Mouse (Mus musculus) hindbrain, embryonic 16.5 days (tissue): ENCODE data around the gene Metrnl. TPM values are rescaled to one million over a fixed set of nuclear protein-coding genes. Genes with fewer than 3 reads are reported as not detected.

Source experiments
- ATAC-seq: fragments of 200-750 bp; cut with Nextera tagmentation; 2 replicates; pipeline ENCODE4 v1.8.0; 2017; ENCODE audit warnings: moderate TSS enrichment, moderate library complexity
- H3K27ac ChIP-seq: fragments of 300-500 bp; sonication (generic); 2 replicates; pipeline ENCODE4 v1.5.1; 2014; ENCODE audit warnings: low read depth, mild to moderate bottlenecking, control low read depth, low read length, moderate library complexity
- H3K27me3 ChIP-seq: fragments of 300-500 bp; sonication (generic); replicated peaks from 2 replicates; pipeline ENCODE4 v1.6.1; 2014; ENCODE audit warnings: low read length; ENCODE audit not compliant: control insufficient read depth, insufficient read depth
- H3K36me3 ChIP-seq: fragments of 300-500 bp; sonication (generic); 2 replicates; pipeline ENCODE4 v1.6.1; 2014; ENCODE audit warnings: mild to moderate bottlenecking, low read length, moderate library complexity, mixed read lengths; ENCODE audit not compliant: control insufficient read depth, insufficient read depth
- H3K4me1 ChIP-seq: fragments of 300-500 bp; sonication (generic); 2 replicates; pipeline ENCODE4 v1.6.1; 2014; ENCODE audit warnings: low read depth, low read length; ENCODE audit not compliant: control insufficient read depth, insufficient read depth
- H3K4me2 ChIP-seq: fragments of 300-500 bp; sonication (generic); 2 replicates; pipeline ENCODE4 v1.6.1; 2014; ENCODE audit warnings: mild to moderate bottlenecking, low read length, control low read depth, moderate library complexity
- H3K4me3 ChIP-seq: fragments of 300-500 bp; sonication (generic); 2 replicates; pipeline ENCODE4 v1.5.1; 2014; ENCODE audit warnings: mild to moderate bottlenecking, low read length, control low read depth, moderate library complexity
- H3K9ac ChIP-seq: fragments of 300-500 bp; sonication (generic); 2 replicates; pipeline ENCODE4 v1.6.1; 2014; ENCODE audit warnings: low read depth, mild to moderate bottlenecking, control low read depth, low read length, moderate library complexity
- H3K9me3 ChIP-seq: fragments of 300-500 bp; sonication (generic); 2 replicates; pipeline ENCODE4 v1.6.1; 2014; ENCODE audit warnings: mild to moderate bottlenecking, low read length, moderate library complexity; ENCODE audit not compliant: control insufficient read depth
- WGBS: fragments of 180-500 bp; shearing (Covaris S2); extraction: QIAGEN DNeasy Blood & Tissue Kit; methylation state at CpG from one replicate; pipeline ENCODE4 v1.1.7; 2014; 5-methylcytosine and 5-hydroxymethylcytosine counted together
- polyA plus RNA-seq: library from polyadenylated mRNA; unstranded; fragments of >200 nt; fragmentation: Nextera tagmentation; extraction: Ambion mirVana; gene quantifications from 2 replicates; pipeline ENCODE4 v1.2.1, GENCODE M21; 2015

Metrnl gene
- polyA plus RNA-seq: 25.0 and 29.5 TPM in 2 replicates

DNA sequence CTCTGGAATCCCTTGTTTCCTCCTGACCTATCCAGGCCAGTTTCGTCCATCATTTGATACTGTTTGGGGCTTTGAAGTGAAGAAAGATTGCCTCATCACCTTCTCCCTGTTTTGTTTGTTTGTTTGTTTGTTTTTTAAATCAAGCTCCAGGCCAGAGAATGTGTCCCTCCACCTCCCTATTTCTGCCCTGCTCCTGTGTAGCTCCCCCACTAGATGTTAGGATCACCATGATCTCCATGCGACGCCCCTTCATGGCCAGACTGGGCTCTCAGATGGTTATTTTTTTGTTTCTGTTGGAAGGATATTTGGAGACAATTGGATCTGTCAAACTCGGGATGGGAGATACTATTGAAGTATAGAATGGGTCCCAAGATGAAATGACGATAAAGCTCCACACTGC is at the start of gene Metrnl:
Metrnl (plus strand) TSS at position 301 of the 400 bp plus-strand sequence.
- Histone ChIP-seq H3K4me3 (peak within 1 kb of the TSS; percentile 91), H3K9ac (peak within 1 kb of the TSS; percentile 79), H3K36me3 (no peaks in the 10 kb centered on the region), H3K27ac (peak within 1 kb of the TSS; percentile 75), H3K9me3 (no peaks in the 10 kb centered on the region), H3K4me1 (peaks cover 14% of the 10 kb centered on the region), H3K4me2 (peak within 1 kb of the TSS; percentile 98), H3K27me3 (peaks cover 4% of the 10 kb centered on the region)
- ATAC-seq: no peak
- WGBS: 85% methylated on average over 5 of the region's 5 CpGs

DNA sequence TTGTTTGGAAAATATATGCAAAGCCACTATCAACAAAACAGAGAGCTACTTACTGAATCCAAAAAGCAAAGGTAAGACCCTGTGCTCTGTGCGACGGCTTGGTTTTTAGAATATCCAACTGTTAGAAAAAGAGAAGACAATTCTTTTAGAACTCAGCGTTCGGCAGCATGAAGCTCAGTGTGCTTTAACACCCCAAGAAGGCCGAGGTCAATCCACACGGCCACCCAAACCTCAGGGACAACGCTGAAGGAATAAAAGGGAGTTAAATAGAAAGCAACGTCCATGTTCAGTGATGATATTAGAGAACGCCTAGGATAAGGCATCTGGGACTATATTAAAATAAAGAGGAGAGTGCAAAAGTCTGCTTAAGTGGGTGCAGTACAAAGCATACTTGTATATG is 49.8 kb upstream of the Metrnl start:
- H3K4me2 ChIP-seq: no peak overlapping the region

DNA sequence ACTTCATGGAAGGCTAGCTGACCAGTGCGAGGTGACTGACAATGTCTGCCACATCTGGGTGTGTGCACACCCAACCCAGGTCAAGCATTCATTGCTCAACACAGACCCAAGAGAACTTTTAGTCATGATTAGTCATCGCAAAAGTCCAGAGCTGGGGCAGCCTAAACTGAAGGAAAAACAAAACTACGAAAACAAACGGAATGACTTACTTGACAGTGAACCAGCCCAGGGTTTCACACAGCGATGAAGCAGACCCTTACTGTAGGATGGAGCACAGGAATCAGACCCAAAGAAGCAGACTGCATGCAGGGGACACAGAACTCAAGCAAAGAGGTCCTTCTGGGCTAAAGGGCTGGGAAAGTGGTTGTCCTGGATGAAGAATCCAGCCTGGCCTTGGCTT is 49.4 kb upstream of the Metrnl start:
- H3K27ac ChIP-seq: no peak overlapping the region
- ATAC-seq: no peak
- WGBS: 95% methylated on average over 5 of the region's 5 CpGs
- no peaks in the 10 kb centered on the region for H3K4me1 ChIP-seq
- H3K36me3 ChIP-seq: no peaks in the 10 kb centered on the region
- no peak overlapping the region for H3K4me3 ChIP-seq
- H3K27me3 ChIP-seq: no peaks in the 10 kb centered on the region
- H3K9ac ChIP-seq: no peak overlapping the region
- H3K4me2 ChIP-seq: no peak overlapping the region
- H3K9me3 ChIP-seq: no peaks in the 10 kb centered on the region

More for the DNA sequence above, 49.8 kb upstream of the Metrnl start:
- ATAC-seq: no peak
- WGBS: 94% methylated on average over 9 of the region's 9 CpGs
- Histone ChIP-seq H3K9ac (no peak overlapping the region), H3K4me1 (no peaks in the 10 kb centered on the region), H3K27ac (no peak overlapping the region), H3K9me3 (no peaks in the 10 kb centered on the region), H3K36me3 (no peaks in the 10 kb centered on the region), H3K27me3 (no peaks in the 10 kb centered on the region), H3K4me3 (no peak overlapping the region)

DNA sequence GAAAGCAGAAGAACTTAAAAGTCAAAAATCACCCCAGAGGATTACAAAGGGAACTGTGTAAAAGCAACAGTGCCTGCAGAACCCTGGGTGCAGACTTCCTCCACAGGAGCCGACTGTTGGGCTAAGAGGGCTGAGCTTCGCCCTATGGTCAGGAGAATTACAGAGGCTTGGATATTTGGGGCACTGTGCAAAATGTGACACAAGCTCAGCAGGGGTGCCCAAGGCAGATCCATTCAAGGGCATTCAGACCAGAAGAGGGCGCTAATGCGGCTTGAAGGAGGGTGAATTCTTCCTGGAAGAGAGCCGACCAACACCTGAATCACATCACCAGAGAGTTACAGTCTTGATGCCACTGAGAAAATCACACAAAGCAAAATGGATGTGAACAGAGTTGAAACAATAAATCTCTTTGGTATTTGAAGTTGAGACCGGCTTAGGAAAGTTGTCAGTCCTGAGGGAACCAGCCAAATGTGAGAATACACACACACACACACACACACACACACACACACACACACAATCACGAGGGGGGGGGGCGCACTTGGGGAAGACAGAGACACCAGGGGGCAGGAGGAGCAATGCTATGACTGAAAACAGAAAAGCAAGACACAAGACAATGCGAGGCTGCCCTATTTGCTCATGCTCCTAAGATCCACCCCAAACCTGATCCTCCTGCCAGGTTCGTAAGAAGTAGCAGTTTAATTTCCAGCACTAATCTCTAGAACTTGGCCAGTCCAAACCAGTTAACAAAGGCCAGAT is 48.6 kb upstream of the Metrnl start:
- Histone ChIP-seq H3K36me3 (no peaks in the 10 kb centered on the region), H3K27me3 (no peaks in the 10 kb centered on the region), H3K9me3 (no peaks in the 10 kb centered on the region), H3K4me2 (no peak overlapping the region), H3K27ac (no peak overlapping the region), H3K4me3 (no peak overlapping the region), H3K9ac (no peak overlapping the region), H3K4me1 (no peaks in the 10 kb centered on the region)
- 56% methylated on average over 10 of the region's 10 CpGs for WGBS
- no peak for ATAC-seq

DNA sequence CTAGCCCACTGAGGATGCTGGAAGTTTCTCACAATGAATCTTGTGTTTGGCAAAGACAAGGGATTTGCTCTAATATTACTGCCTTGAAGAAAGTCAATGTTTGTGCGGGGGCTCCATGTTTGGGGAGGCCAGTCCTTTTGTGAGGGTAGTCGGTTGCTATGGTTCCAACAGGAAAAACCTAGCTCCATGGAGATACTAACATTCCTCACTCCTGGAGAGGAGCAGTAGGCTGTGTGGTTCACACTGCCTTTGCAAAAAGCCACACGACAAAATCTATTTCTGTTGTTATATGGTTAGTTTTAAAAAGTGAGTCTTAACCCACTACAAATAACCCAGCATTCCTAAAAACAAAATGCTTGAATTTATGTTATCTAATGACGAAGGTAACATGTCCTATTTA is 47.7 kb upstream of the Metrnl start:
- no peak overlapping the region for H3K4me2 ChIP-seq
- no peaks in the 10 kb centered on the region for H3K36me3 ChIP-seq
- ATAC-seq: no peak
- H3K4me1 ChIP-seq: no peaks in the 10 kb centered on the region
- H3K9me3 ChIP-seq: no peaks in the 10 kb centered on the region
- no peak overlapping the region for H3K27ac ChIP-seq
- H3K4me3 ChIP-seq: no peak overlapping the region
- no peak overlapping the region for H3K9ac ChIP-seq
- WGBS: 60% methylated on average over 4 of the region's 4 CpGs
- H3K27me3 ChIP-seq: no peaks in the 10 kb centered on the region

DNA sequence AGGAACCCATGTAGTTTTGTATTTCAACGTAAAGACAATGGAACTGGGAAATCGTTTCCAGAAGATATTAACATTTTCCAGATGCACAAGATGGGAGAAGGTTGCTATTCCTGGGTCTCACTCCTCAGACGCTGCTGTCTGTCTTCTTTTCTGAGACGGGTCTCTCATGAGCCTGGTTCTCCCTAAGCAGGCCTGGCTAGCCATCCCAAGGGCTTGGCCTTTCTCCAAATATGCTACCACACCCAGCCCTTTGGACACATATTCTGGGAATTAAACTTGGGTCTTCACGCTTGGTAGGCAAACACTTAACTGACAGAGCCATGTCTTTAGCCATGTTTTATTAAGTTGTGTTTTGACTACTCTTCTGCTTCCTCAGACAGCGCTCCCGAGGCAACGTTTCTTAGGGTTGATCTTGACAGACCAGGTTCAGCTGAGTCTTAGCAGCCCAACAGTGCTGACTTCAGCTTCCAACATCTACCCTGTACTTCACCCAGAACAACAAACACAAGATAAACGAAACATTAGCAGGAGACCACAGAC is 46.9 kb upstream of the Metrnl start:
- WGBS: 78% methylated on average over 9 of the region's 9 CpGs
- H3K4me1 ChIP-seq: no peaks in the 10 kb centered on the region
- H3K27me3 ChIP-seq: no peaks in the 10 kb centered on the region
- no peaks in the 10 kb centered on the region for H3K36me3 ChIP-seq
- H3K4me2 ChIP-seq: no peak overlapping the region
- no peak overlapping the region for H3K27ac ChIP-seq
- no peak for ATAC-seq
- H3K9ac ChIP-seq: no peak overlapping the region
- no peak overlapping the region for H3K4me3 ChIP-seq
- no peaks in the 10 kb centered on the region for H3K9me3 ChIP-seq

DNA sequence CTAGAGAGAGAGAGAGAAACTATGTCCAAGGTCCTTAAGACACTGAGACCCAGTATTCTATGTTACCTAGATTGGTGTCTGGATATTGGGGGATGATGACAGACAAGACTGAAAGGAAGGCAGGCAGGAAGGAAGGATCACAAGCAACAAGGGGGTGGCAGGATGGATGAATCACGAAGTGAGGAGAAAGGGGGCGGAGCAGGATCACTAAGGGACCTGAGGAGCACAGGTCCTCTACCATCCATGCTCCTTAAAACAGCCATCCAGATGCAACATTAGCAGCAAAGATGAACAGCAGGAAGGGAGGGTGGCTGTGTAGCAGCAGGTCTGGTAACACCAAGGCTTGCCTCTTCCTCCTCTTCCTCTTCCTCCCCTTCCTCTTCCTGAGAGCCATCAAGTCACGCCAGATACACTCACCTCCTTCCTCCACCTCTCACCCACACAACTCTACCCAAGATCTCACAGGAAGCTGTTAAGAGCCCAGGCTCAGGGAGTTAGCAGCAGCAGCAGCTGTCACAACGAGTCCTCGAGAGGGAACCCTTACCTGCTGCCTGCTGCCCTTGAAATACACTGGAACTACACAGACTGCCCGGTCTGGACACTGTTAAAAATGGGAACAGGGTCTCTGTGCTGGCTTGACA is 46.1 kb upstream of the Metrnl start:
- Histone ChIP-seq H3K27me3 (no peaks in the 10 kb centered on the region), H3K36me3 (no peaks in the 10 kb centered on the region), H3K27ac (no peak overlapping the region), H3K4me1 (no peaks in the 10 kb centered on the region), H3K9me3 (no peaks in the 10 kb centered on the region), H3K4me2 (no peak overlapping the region), H3K4me3 (no peak overlapping the region), H3K9ac (no peak overlapping the region)
- WGBS: 84% methylated on average over 6 of the region's 6 CpGs
- ATAC-seq: no peak

DNA sequence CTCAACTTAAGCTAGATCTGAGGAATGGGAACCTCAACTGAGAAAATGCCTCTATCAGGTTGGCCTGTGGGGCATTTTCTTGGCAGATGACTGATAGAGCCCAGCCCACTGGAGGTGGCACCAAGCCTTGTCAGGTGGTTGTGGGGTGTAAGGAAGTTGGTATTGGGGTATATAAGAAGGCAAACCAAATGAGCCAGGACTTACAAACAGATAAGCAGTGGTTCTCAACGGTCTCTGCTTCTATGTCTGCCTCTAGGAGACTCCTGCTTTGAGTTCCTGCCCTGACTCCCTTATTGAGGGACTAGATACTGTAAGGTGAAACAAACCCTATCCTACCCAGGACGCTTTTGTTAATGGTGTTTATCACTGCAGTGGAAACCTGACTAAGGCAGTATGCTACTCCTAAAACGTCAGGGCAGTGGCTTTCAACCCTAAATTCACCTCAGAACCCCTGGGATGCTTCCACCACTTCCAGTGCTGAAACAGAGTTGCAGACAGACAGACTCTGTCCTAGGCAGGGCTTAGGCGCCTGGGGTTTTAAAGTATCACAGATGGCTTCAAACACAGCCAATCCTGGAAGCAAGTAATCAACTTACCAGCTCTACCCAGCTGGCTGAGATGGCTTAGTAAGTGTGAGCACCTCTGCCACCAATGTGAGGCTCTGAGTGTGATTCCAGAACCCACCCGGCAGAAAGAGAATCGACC is 45.4 kb upstream of the Metrnl start:
- no peak overlapping the region for H3K4me3 ChIP-seq
- H3K4me2 ChIP-seq: no peak overlapping the region
- no peaks in the 10 kb centered on the region for H3K27me3 ChIP-seq
- no peak overlapping the region for H3K9ac ChIP-seq
- H3K4me1 ChIP-seq: no peaks in the 10 kb centered on the region
- no peak for ATAC-seq
- WGBS: 83% methylated on average over 6 of the region's 6 CpGs
- H3K9me3 ChIP-seq: no peaks in the 10 kb centered on the region
- no peaks in the 10 kb centered on the region for H3K36me3 ChIP-seq
- no peak overlapping the region for H3K27ac ChIP-seq

DNA sequence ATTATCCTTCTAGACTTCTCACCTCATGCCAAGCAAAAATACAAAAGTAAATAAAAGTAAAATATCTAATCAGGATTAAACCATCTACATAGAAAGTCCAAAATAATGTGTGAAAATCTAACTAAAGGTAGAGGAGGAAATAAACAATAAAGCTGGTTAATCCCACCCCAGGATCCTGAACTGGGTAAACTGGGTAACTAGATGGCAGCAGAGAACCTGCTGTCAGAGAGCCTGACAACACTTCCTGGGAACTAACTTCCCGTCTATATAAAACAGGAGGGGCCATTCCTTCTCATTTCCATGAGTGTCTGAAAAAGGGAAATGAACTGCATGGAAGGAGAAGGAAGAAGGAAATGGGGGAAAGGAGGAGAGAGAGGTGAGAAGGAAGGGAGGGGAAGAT is 43.2 kb upstream of the Metrnl start:
- Histone ChIP-seq H3K36me3 (no peaks in the 10 kb centered on the region; the same call in 1 of the 2 replicates), H3K9me3 (no peaks in the 10 kb centered on the region), H3K27me3 (no peaks in the 10 kb centered on the region), H3K4me2 (no peak overlapping the region), H3K4me3 (no peak overlapping the region), H3K4me1 (no peaks in the 10 kb centered on the region), H3K27ac (no peak overlapping the region), H3K9ac (no peak overlapping the region)
- no peak for ATAC-seq
- WGBS: 44% methylated on average over 1 of the region's 1 CpGs
